Mouse (Mus musculus) testis, adult 2 months (tissue): ENCODE measurements around the gene Ankdd1b. TPM values are rescaled to one million over a fixed set of nuclear protein-coding genes. Genes with fewer than 3 reads are reported as not detected.

ENCODE experiments used
- H3K27ac ChIP-seq: fragments of 200-500 bp; 2 replicates; pipeline ENCODE4 v1.5.1; 2012; ENCODE audit warnings: low read depth, low read length; ENCODE audit not compliant: control insufficient read depth, insufficient read depth
- H3K27me3 ChIP-seq: fragments of 200-500 bp; 2 replicates; pipeline ENCODE4 v1.6.1; 2012; ENCODE audit warnings: mild to moderate bottlenecking, low read length, moderate library complexity; ENCODE audit not compliant: control insufficient read depth, insufficient read depth
- H3K36me3 ChIP-seq: fragments of 200-500 bp; 2 replicates; pipeline ENCODE4 v1.6.1; 2012; ENCODE audit warnings: mild to moderate bottlenecking, low read length; ENCODE audit not compliant: control insufficient read depth, insufficient read depth
- H3K4me1 ChIP-seq: fragments of 200-500 bp; 2 replicates; pipeline ENCODE4 v1.6.1; 2012; ENCODE audit warnings: low read length; ENCODE audit not compliant: control insufficient read depth, insufficient read depth
- H3K4me3 ChIP-seq: fragments of 200-500 bp; 2 replicates; pipeline ENCODE4 v1.5.1; 2012; ENCODE audit warnings: low read depth, mild to moderate bottlenecking, low read length, moderate library complexity, mixed read lengths; ENCODE audit not compliant: control insufficient read depth
- CTCF ChIP-seq: fragments of 200-500 bp; IDR thresholded peaks from 2 replicates; pipeline ENCODE4 v1.5.1; 2012; ENCODE audit warnings: low read depth, mild to moderate bottlenecking, inconsistent platforms, low read length, moderate library complexity; ENCODE audit not compliant: control insufficient read depth, insufficient read depth, insufficient replicate concordance
- POLR2A ChIP-seq: fragments of 200-500 bp; IDR thresholded peaks from 2 replicates; pipeline ENCODE4 v1.6.1; 2012; ENCODE audit warnings: low read depth, mild to moderate bottlenecking, inconsistent platforms, low read length, moderate library complexity; ENCODE audit not compliant: control insufficient read depth
- polyA plus RNA-seq: library from polyadenylated mRNA; depleted of rRNA; stranded (reverse); fragments of >200 nt; gene quantifications from 2 replicates; pipeline ENCODE4 v1.2.3, GENCODE M21; 2012

The Ankdd1b gene
- polyA plus RNA-seq, 1 experiment, result 0.99 TPM

DNA sequence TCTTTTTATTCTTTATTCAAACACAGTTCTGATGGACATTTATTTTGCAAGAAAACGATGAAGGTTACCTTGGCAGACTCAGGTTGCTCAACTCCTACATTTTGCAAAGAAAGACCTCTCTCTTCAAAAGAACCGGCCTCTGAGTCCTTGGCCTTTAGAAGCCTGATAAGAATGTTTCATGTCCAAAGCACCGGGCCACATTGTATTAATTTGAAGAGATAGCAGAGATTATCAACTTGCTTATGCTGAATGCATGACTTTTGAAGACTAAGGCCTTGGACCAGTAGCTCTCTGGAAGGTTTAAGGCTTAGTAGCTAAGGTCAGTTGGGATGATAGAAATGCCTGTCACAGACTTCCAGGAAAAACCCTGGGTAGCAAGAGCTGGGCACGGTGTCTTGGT lies 6.2 kb upstream of the Ankdd1b start:
- Histone ChIP-seq H3K4me1 (no peaks in the 10 kb centered on the region), H3K27me3 (no peaks in the 10 kb centered on the region), H3K36me3 (no peaks in the 10 kb centered on the region), H3K27ac (0 out of 2 replicates have a peak overlapping the region, but pooled peaks have one; percentile 17), H3K4me3 (no peak overlapping the region)
- TF ChIP-seq CTCF (no peak), POLR2A (no peak)

DNA sequence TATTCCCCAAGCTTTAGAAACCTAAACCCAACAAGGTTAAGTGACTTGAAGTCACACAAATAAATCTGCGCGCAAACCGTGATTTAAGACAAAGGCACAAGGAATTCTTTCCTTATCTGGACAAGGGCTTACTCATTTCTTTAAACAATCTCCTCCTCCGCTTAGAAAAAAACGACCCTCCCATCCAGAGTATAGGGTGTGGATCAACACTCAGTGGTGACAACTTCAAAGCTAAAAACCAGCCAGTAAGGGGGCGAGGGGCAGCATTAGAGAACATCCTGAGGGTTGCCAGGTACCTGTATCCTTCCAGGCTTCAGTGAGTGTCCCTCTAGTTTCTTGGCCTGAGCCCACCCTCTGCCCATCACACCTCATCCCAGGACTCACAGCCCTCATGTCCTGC lies 442 bp downstream of the Ankdd1b start:
- TF ChIP-seq CTCF (no peak), POLR2A (no peak)
- Histone ChIP-seq H3K4me1 (peaks cover 17% of the 10 kb centered on the region), H3K4me3 (peak overlapping the region; percentile 74), H3K27ac (no peak overlapping the region), H3K36me3 (no peaks in the 10 kb centered on the region), H3K27me3 (no peaks in the 10 kb centered on the region)

DNA sequence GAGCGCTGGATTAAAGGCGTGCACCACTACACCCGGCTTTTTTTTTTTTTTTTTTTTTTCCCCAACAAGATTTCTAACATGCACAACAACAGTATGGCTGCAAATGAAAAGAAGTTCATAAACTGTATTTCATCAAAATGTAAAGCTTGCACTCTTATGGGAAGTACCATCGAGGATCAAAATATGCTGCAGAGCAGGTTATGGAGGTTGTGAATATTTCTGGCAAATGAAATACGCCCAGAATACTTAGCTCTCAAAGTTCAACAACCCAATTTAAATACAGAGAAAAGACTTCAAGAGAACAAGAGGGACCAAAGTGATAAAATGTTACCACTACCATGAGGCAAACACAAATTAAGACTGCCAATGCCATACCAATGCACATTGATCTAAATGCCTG lies 2.3 kb downstream of the Ankdd1b start:
- Histone ChIP-seq H3K4me1 (peaks cover 17% of the 10 kb centered on the region), H3K27me3 (no peaks in the 10 kb centered on the region), H3K27ac (no peak overlapping the region), H3K4me3 (no peak overlapping the region), H3K36me3 (no peaks in the 10 kb centered on the region)
- TF ChIP-seq POLR2A, result no peak
- TF ChIP-seq CTCF, result no peak

DNA sequence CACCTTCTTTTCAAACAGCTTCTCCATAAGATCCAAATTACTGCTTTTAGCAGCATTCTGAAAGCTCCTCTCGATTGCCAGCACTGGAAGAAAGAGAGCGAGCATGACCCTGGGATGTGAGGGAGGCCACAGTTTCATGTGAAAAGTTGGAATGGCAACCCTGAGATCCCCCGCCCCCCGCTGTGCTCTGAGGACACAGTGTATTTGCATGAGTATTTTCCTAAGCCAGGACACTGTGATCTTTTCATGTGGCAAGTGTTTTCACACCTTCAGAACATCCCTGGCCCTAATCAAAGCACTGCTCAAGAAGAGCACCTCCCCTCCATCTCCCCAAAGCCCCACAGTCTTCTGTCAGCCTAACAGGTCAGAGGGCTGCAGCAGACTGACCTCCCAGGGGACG lies 5.7 kb downstream of the Ankdd1b start:
- Histone ChIP-seq H3K36me3 (no peaks in the 10 kb centered on the region), H3K4me1 (peaks cover 9% of the 10 kb centered on the region), H3K4me3 (no peak overlapping the region), H3K27me3 (no peaks in the 10 kb centered on the region), H3K27ac (no peak overlapping the region; the same call in 1 of the 2 replicates)
- no peak for TF ChIP-seq POLR2A
- TF ChIP-seq CTCF, result no peak

DNA sequence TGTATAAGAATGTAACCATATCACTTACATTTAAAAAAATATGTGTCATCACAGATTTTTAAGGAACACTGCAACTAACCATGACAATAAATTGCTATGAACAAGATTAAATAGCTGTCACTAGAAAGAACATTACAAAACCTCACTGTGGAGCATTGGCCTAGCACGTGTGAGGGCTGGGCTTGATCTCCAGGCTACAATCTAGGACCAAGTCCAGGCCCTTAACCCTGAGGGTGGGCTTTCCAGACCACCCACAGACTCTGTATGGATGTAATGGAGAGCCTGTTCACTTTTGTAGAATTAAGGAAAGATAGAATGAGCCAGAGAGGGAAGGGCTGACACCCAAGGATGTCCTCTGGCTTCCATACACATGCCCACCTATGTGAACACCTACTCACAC lies 8.4 kb downstream of the Ankdd1b start:
- TF ChIP-seq CTCF (no peak), POLR2A (no peak)
- Histone ChIP-seq H3K27ac (no peak overlapping the region), H3K36me3 (no peaks in the 10 kb centered on the region), H3K4me3 (no peak overlapping the region), H3K4me1 (no peaks in the 10 kb centered on the region), H3K27me3 (no peaks in the 10 kb centered on the region)

DNA sequence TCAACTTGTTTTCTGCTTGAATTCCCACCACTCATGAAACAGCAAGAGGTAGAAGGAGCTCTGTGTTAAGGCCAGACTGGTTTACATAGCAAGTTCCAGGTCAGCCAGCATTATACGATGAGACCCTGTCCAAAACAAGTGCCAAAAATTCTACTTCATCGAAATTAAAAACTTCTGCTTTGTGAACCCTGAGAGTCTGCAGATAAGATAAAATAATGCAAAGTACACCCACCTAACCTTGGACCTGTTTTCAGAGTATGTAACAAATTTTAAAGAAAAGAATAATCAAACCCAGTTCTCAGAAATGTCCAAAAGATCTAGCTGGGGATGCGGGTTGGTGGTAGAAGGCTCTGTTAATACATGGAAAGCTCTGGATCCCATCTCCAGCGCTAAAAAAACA lies 12.4 kb downstream of the Ankdd1b start:
- H3K27ac ChIP-seq, result no peak overlapping the region
- H3K27me3 ChIP-seq, result no peaks in the 10 kb centered on the region
- H3K36me3 ChIP-seq, result no peaks in the 10 kb centered on the region
- H3K4me3 ChIP-seq, result no peak overlapping the region
- TF ChIP-seq POLR2A, result no peak
- TF ChIP-seq CTCF, result no peak
- no peaks in the 10 kb centered on the region for H3K4me1 ChIP-seq

DNA sequence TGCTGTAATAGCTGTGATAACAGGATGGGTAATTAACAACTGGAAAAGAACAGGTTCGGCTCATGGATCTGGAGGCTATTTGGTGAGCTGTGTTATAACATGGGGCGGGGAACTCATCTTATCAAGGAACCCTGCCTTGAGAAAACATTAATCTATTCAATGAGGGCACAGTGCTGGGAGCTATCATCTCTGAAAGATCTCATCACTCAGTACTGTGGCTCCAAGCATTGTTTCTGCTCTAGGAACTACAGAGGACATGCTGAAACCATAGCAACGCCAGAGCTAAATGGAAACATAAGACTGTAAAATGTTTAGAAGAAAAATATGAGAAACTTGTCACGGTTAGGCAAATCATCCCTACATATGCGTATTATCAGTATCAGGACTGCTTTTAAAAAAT lies 13.0 kb downstream of the Ankdd1b start:
- Histone ChIP-seq H3K27me3 (no peaks in the 10 kb centered on the region), H3K4me1 (no peaks in the 10 kb centered on the region), H3K27ac (no peak overlapping the region), H3K4me3 (no peak overlapping the region), H3K36me3 (no peaks in the 10 kb centered on the region)
- no peak for TF ChIP-seq CTCF
- TF ChIP-seq POLR2A, result no peak

DNA sequence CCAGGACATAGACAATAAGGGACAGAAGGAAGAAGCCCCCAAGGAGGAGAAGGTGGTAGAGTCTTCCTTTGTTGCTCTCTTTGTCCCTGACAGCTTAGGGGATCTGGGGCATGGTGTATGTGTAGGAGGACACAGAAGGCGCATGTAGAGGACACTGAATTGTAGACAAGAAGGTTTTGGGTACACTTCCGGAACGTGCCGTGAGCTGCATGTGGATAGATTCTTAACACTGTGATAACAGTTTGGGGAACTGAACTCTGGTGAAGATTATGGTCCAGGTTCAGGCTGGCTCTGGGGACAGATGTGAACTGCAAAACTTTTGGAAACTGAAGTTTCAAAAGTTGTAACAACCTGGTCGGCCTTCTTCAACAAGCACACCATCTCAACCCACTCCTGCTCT lies 13.4 kb downstream of the Ankdd1b start:
- TF ChIP-seq POLR2A, result no peak
- no peak for TF ChIP-seq CTCF
- H3K36me3 ChIP-seq, result no peaks in the 10 kb centered on the region

More for the DNA sequence above, 13.4 kb downstream of the Ankdd1b start:
- no peaks in the 10 kb centered on the region for H3K27me3 ChIP-seq
- H3K27ac ChIP-seq, result no peak overlapping the region
- no peaks in the 10 kb centered on the region for H3K4me1 ChIP-seq
- H3K4me3 ChIP-seq, result no peak overlapping the region
